Mouse (Mus musculus): Measurements from ENCODE around the gene Ltbp1.

GRCm38 (mm10) chr17:75010955-75011354, 5.6 kb downstream of the Ltbp1 start:
- TF ChIP-seq CTCF (IDR thresholded peaks at IDR 0.05) (no peak), POLR2A (IDR thresholded peaks at IDR 0.05; ENCODE audit: insufficient read depth, low read depth, low read length) (no peak)
